Comparison of ENCODE assay signal across 8 mouse cellular contexts in the genomic region with DNA sequence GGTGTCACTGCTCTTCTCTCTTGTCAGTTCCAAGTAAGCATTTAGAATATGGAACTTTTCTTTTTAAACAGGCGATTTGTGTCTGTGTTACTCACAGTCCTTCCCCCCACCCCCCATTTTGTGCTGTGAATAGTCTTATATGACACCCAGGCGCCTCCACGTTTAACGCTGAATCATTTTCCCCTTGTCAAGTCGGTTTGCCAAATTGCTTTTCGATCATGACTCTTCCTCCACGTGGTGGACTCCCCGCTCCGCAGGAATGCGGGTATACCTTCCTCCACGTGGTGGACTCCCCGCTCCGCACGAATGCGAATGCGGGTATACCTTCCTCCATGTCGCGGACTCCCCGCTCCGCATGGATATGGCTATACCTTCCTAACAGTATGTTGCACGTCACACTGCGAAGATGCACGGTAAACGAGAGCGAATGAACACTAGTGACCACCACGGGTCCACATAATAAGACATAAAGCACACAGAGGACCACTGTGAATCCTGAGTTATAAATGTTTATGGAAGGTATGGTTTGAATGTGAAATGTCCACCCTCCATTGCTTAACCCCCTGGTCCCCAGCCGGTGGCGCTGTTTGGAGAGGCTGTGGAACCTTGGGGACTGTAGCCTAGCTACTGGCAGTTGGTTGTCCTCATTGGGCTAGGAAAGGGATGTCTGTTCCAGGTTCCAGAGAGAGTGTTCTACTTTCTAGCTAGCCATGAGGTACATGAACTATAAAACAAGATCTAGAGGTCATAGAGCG.
DNase-seq lines count a peak whose midpoint lies in the region; ATAC-seq lines count a peak whose summit lies in the region.
"Had no signal": no experiment of that assay in that cellular context is flagged by ENCODE, and none has a peak within 500 bp of the region (broad histone marks: within the 10 kb centered on the region; RNA-seq: fewer than 3 reads in every experiment).

No protein-coding gene starts in this region.

- peaks cover 27% of the 10 kb centered on the region for H3K27me3 ChIP-seq in kidney, embryonic 15.5 days
- H3K27me3 ChIP-seq in forebrain, embryonic 16.5 days (replicated peaks; ENCODE audit: control insufficient read depth, insufficient read depth, low read length) = peaks cover 4% of the 10 kb centered on the region; the same call in 1 of the 2 replicates
- peaks cover 6% of the 10 kb centered on the region for H3K27me3 ChIP-seq in midbrain, embryonic 12.5 days

- 57% methylated on average over 29 of the region's 29 CpGs for WGBS in kidney, embryonic 15.5 days
- WGBS in forebrain, embryonic 16.5 days = 57% methylated on average over 29 of the region's 29 CpGs
- 56% methylated on average over 29 of the region's 29 CpGs for WGBS in midbrain, embryonic 12.5 days

- no peak for ATAC-seq in kidney, embryonic 15.5 days (replicated peaks; ENCODE audit: low FRiP score)
- ATAC-seq in forebrain, embryonic 16.5 days = no peak
- ATAC-seq in midbrain, embryonic 12.5 days (ENCODE audit: low FRiP score, low read depth) = no peak

- no peaks in the 10 kb centered on the region for H3K4me1 ChIP-seq in kidney, embryonic 15.5 days
- H3K4me1 ChIP-seq in forebrain, embryonic 16.5 days (replicated peaks; ENCODE audit: control insufficient read depth, insufficient read depth, low read length) = peaks cover 2% of the 10 kb centered on the region; the same call in 1 of the 2 replicates
- 0 out of 2 replicates have a peak, but pooled peaks cover 3% of the 10 kb centered on the region for H3K4me1 ChIP-seq in midbrain, embryonic 12.5 days
- H3K4me1 ChIP-seq: embryonic facial prominence, embryonic 12.5 days had no signal

- no peak overlapping the region for H3K4me3 ChIP-seq in kidney, embryonic 15.5 days (replicated peaks)
- H3K4me3 ChIP-seq in forebrain, embryonic 16.5 days (replicated peaks; ENCODE audit: low read length) = no peak overlapping the region; the same call in 1 of the 2 replicates
- no peak overlapping the region for H3K4me3 ChIP-seq in midbrain, embryonic 12.5 days
- H3K4me3 ChIP-seq: embryonic facial prominence, embryonic 12.5 days had no signal

- no peak overlapping the region for H3K27ac ChIP-seq in kidney, embryonic 15.5 days
- H3K27ac ChIP-seq in forebrain, embryonic 16.5 days (ENCODE audit: low read length) = no peak overlapping the region
- H3K27ac ChIP-seq in midbrain, embryonic 12.5 days (replicated peaks) = no peak overlapping the region
- H3K27ac ChIP-seq: embryonic facial prominence, embryonic 12.5 days had no signal

- H3K9ac ChIP-seq in kidney, embryonic 15.5 days = no peak overlapping the region
- no peak overlapping the region for H3K9ac ChIP-seq in forebrain, embryonic 16.5 days (replicated peaks; ENCODE audit: low read depth, low read length)
- no peak overlapping the region for H3K9ac ChIP-seq in midbrain, embryonic 12.5 days (replicated peaks)
- H3K9ac ChIP-seq: embryonic facial prominence, embryonic 12.5 days had no signal

- peak overlapping the region; percentile 28; the same call in 1 of the 2 replicates for H3K4me2 ChIP-seq in kidney, embryonic 15.5 days
- H3K4me2 ChIP-seq in forebrain, embryonic 16.5 days (ENCODE audit: low read length) = peak overlapping the region; percentile 29; the same call in 1 of the 2 replicates
- H3K4me2 ChIP-seq in midbrain, embryonic 12.5 days (replicated peaks) = peak overlapping the region; percentile 25
- H3K4me2 ChIP-seq: embryonic facial prominence, embryonic 12.5 days had no signal

- H3K9me3 ChIP-seq in kidney, embryonic 15.5 days (replicated peaks) = no peaks in the 10 kb centered on the region
- H3K9me3 ChIP-seq in forebrain, embryonic 16.5 days (ENCODE audit: control insufficient read depth, low read length) = peaks cover 2% of the 10 kb centered on the region; the same call in 1 of the 2 replicates
- H3K9me3 ChIP-seq in midbrain, embryonic 12.5 days = no peaks in the 10 kb centered on the region
- H3K9me3 ChIP-seq: embryonic facial prominence, embryonic 12.5 days had no signal

- H3K36me3 ChIP-seq in kidney, embryonic 15.5 days = no peaks in the 10 kb centered on the region
- H3K36me3 ChIP-seq in forebrain, embryonic 16.5 days (ENCODE audit: control insufficient read depth, insufficient read depth) = no peaks in the 10 kb centered on the region
- H3K36me3 ChIP-seq in midbrain, embryonic 12.5 days = no peaks in the 10 kb centered on the region
- H3K36me3 ChIP-seq: embryonic facial prominence, embryonic 12.5 days had no signal

- DNase-seq in kidney, adult 9 months = no peak
- peak; percentile 26 for DNase-seq in WW6 (ENCODE audit: low read depth, low spot score)
- no peak for DNase-seq in layer of hippocampus, adult 18-20 months (ENCODE audit: low spot score in 2 of 2)
- no peak for DNase-seq in cerebellum, adult 18-20 months
